Mouse (Mus musculus): ENCODE measurements around the gene Olfr149.
"Not testable (repeated sequence)": the region's sequence is repeated elsewhere in the genome, so short reads cannot be mapped to it uniquely, and the experiment has no call there.

Gene Olfr149

DNA sequence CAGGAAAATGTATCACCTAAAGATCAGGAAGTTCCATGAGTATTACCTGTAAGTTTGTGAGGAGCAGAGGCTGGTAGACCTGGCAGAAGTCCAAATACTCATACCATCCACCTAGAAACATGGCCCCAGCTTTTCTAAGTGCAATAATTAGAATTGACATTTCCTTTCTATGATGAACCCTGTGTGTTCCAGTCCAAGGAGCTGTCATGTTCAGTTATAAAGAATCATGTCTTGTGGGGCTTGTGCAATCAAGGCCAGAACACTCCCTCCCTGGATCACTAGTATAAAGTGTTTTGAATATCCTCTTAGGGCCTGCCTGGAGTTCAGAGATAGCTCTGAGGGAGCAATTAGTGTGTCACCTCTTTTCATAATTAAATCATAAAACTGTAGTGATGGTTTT lies at the start of gene Olfr149:
TSS of gene Olfr149 (minus strand) at position 101 of the 400 bp plus-strand sequence.
- DNase-seq (ENCODE audit: low read depth, low spot score), result no peak

DNA sequence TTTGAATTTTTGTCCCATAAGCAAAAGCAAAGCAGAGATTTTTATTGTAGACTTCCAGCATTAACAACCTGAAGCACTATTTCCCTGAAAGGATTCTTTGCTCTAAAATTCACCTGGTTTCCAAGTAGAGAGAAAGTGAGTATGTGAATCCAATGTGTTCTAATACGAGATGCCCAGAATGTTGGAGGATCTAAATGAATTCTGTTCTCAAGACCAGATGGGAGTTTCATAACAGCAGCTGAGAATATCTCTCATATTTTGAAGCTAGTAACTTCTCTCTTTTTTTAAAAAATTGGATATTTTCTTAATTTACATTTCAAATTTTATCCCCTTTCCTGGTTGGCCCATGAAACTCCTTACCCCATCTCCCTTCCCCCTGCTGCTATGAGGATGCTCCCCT lies 39.5 kb upstream of the Olfr149 start:
- no peak for DNase-seq (ENCODE audit: low read depth, low spot score)

- DNase-seq (ENCODE audit: low read depth, low spot score), result no peak
Measured at GRCm38 (mm10) chr9:39745949-39746348, 39.0 kb upstream of the Olfr149 start, which contains the start of gene Olfr967. TSS of gene Olfr967 (plus strand) at chr9:39746249.

GRCm38 (mm10) chr9:39740741-39741140 lies 33.8 kb upstream of the Olfr149 start:
- DNase-seq (ENCODE audit: low read depth, low spot score), result no peak

DNA sequence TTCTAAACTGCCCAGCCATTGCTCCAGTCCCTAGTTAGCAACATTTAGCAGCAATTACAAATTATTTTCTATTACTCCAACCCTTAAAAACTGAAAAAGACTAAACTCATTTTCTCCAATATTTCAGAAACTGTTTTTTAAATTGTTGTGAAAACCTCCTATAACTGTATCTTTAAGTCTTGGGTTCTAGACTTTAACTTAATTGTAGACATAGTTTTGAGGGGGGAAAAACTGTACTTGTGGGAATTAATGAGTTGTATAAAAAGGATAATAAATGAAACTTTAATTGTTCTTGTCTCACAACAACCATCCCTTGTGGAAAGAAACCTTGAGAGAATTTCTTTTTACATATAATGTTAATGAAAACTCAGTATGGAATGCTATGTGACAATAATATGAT lies 23.8 kb upstream of the Olfr149 start, which contains the start of gene Olfr150:
TSS of gene Olfr150 (plus strand) at position 301 of the 400 bp plus-strand sequence.
- no peak for DNase-seq (ENCODE audit: low read depth, low spot score)

DNA sequence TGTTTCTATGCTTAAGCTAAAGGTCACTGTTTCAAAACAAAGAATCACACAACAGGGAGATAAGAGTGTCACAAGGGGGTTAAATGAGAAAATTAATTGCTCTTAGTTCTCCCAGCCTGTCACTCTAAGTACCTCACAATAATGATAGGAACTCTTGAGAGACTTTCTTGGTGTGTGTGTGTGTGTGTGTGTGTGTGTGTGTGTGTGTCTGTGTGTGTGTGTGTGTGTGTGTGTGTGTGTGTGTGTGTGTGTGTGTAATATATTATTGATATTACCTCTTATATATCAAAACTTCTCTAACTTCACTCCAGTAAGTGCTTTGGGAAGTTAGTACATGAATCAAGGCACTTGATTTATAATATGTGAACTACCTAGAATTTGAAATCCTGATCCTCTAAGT lies 4.1 kb upstream of the Olfr149 start, which contains the start of gene Olfr965:
TSS of gene Olfr965 (plus strand) at position 301 of the 400 bp plus-strand sequence.
- no peak for DNase-seq (ENCODE audit: low read depth, low spot score)

- no peak for DNase-seq (ENCODE audit: low read depth, low spot score)
Measured at GRCm38 (mm10) chr9:39708958-39709357, 2.0 kb upstream of the Olfr149 start.

DNA sequence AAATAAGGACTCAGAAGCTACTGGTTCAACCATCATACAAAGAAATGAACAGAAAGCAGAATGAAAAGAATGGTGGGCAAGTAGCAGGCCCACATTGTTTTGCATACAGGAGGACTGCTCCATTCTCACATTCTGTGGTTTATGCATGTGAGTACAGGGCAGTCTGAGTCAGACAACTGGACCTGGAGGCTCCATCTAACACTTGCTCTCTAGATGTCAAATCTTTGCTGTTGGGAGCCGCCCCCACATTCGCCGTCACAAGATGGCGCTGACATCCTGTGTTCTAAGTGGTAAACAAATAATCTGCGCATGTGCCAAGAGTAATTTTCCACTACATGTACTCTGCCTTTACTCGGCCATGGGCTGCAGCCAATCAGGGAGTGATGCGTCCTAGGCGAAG lies 5.8 kb downstream of the Olfr149 start:
- DNase-seq (ENCODE audit: low read depth, low spot score), result not testable (repeated sequence)

- DNase-seq (ENCODE audit: low read depth, low spot score), result no peak
Measured at GRCm38 (mm10) chr9:39679280-39679679, 27.6 kb downstream of the Olfr149 start.

GRCm38 (mm10) chr9:39678557-39678956 lies 28.4 kb downstream of the Olfr149 start:
- no peak for DNase-seq (ENCODE audit: low read depth, low spot score)

DNA sequence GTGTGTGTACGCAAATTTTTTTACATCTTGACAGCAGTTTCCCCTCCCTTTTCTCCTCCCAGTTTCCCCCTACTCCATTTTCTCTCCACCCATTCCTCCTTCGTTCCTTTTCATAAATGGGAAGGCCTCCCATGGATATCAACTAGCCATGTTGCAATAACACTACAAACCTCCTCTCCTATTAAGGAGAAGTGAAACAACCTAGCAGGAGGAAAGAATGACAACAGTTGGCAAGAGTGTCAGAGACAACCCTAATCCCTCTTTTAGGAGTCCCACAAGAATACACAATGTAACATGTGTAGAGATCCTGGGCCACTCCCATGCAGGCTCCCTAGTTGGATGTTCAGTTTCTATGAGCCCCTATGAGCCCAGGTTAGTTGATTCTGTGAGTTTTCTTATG lies 32.1 kb downstream of the Olfr149 start:
- no peak for DNase-seq (ENCODE audit: low read depth, low spot score)

- no peak for DNase-seq (ENCODE audit: low read depth, low spot score)
Measured at GRCm38 (mm10) chr9:39669723-39670122, 37.2 kb downstream of the Olfr149 start.

- no peak for DNase-seq (ENCODE audit: low read depth, low spot score)
Measured at GRCm38 (mm10) chr9:39666905-39667304, 40.0 kb downstream of the Olfr149 start, which contains the start of gene Olfr963. TSS of gene Olfr963 (plus strand) at chr9:39667205.

GRCm38 (mm10) chr9:39654756-39655396 lies 52.0 kb downstream of the Olfr149 start:
- DNase-seq (ENCODE audit: low read depth, low spot score), result no peak

Measured in CD4-positive helper T cell, adult 2 months (primary cell).